Mouse (Mus musculus) erythroid progenitor cell, adult 5-6 weeks (primary cell): ENCODE results near the gene Sema5a. TPM values are rescaled to one million over a fixed set of nuclear protein-coding genes. Genes with fewer than 3 reads are reported as not detected.

ENCODE experiments used
- ATAC-seq: replicated peaks from 2 replicates; pipeline ENCODE4 v1.8.0; 2016; ENCODE audit warnings: moderate number of reproducible peaks, mild to moderate bottlenecking, moderate TSS enrichment, inconsistent platforms; ENCODE audit not compliant: poor library complexity, low FRiP score, severe bottlenecking
- total RNA-seq, 2 experiments: library from RNA; stranded (forward) in 1 of 2; stranded (reverse) in 1 of 2; fragments of 150-400 nt in 1 of 2; fragments of 186-747, 209-891 nt in 1 of 2; gene quantifications; 2 replicates each; pipeline versions ENCODE4 v1.2.3 to v1.2.4; 2015 to 2017; ENCODE audit warnings: low replicate concordance in 2 of 2

Gene Sema5a
- total RNA-seq, 2 experiments from 2014 or later, result not detected

GRCm38 (mm10) chr15:32505941-32506340 lies 261.3 kb downstream of the Sema5a start:
- no peak for ATAC-seq

GRCm38 (mm10) chr15:32508282-32508681 lies 263.7 kb downstream of the Sema5a start:
- no peak for ATAC-seq

GRCm38 (mm10) chr15:32514877-32515276 lies 270.3 kb downstream of the Sema5a start:
- ATAC-seq, result no peak

- ATAC-seq, result no peak
These were observed 273.3 kb downstream of the Sema5a start for GRCm38 (mm10) chr15:32517954-32518353.

- no peak for ATAC-seq
These were observed 287.9 kb downstream of the Sema5a start for GRCm38 (mm10) chr15:32532539-32532938.

GRCm38 (mm10) chr15:32533541-32534080 lies 289.0 kb downstream of the Sema5a start:
- no peak for ATAC-seq

GRCm38 (mm10) chr15:32536755-32537503 lies 292.3 kb downstream of the Sema5a start:
- no peak for ATAC-seq

- no peak for ATAC-seq
These were observed 292.8 kb downstream of the Sema5a start for GRCm38 (mm10) chr15:32537504-32537792.

- no peak for ATAC-seq
These were observed 293.5 kb downstream of the Sema5a start for GRCm38 (mm10) chr15:32538092-32538491.

- no peak for ATAC-seq
These were observed 298.1 kb downstream of the Sema5a start for GRCm38 (mm10) chr15:32542746-32543145.

- ATAC-seq, result no peak
These were observed 298.6 kb downstream of the Sema5a start for GRCm38 (mm10) chr15:32543181-32543580.

- ATAC-seq, result no peak
These were observed 300.8 kb downstream of the Sema5a start for GRCm38 (mm10) chr15:32545455-32545854.

GRCm38 (mm10) chr15:32546746-32547145 lies 302.1 kb downstream of the Sema5a start:
- no peak for ATAC-seq

GRCm38 (mm10) chr15:32558925-32559324 lies 314.3 kb downstream of the Sema5a start:
- no peak for ATAC-seq

GRCm38 (mm10) chr15:32562600-32562999 lies 318.0 kb downstream of the Sema5a start:
- ATAC-seq, result no peak

GRCm38 (mm10) chr15:32568181-32568857 lies 323.7 kb downstream of the Sema5a start:
- ATAC-seq, result no peak

GRCm38 (mm10) chr15:32568858-32569387 lies 324.3 kb downstream of the Sema5a start:
- ATAC-seq, result no peak

- no peak for ATAC-seq
These were observed 329.7 kb downstream of the Sema5a start for GRCm38 (mm10) chr15:32574327-32574726.

- ATAC-seq, result no peak
These were observed 330.6 kb downstream of the Sema5a start for GRCm38 (mm10) chr15:32575212-32575611.

GRCm38 (mm10) chr15:32579351-32579750 lies 334.7 kb downstream of the Sema5a start:
- ATAC-seq, result no peak

- ATAC-seq, result no peak
These were observed 346.0 kb downstream of the Sema5a start for GRCm38 (mm10) chr15:32590641-32591040.
